Comparison of ENCODE assay signal across 11 mouse cellular contexts in genomic region chr5:50698084-50698483, GRCm38 (mm10).
DNase-seq lines count a peak whose midpoint lies in the region; ATAC-seq and TF ChIP-seq lines count a peak whose summit lies in the region.
"Had no signal": no experiment of that assay in that cellular context is flagged by ENCODE, and none has a peak within 500 bp of the region (broad histone marks: within the 10 kb centered on the region; RNA-seq: fewer than 3 reads in every experiment).

No protein-coding gene starts in this region.

- no peaks in the 10 kb centered on the region for H3K36me3 ChIP-seq in limb, embryonic 11.5 days (ENCODE audit: control insufficient read depth, insufficient read depth, low read length)
- no peaks in the 10 kb centered on the region for H3K36me3 ChIP-seq in limb, embryonic 10.5 days
- no peaks in the 10 kb centered on the region for H3K36me3 ChIP-seq in hindbrain, embryonic 16.5 days (ENCODE audit: control insufficient read depth, insufficient read depth, low read length)
- H3K36me3 ChIP-seq in neural tube, embryonic 13.5 days: no peaks in the 10 kb centered on the region
- H3K36me3 ChIP-seq: embryonic facial prominence, embryonic 13.5 days had no signal

- DNase-seq in limb, embryonic 11.5 days (ENCODE audit: low spot score): peak; percentile 28
- DNase-seq in limb, embryonic 10.5 days (ENCODE audit: low spot score): no peak
- peak; percentile 57 for DNase-seq in brain, embryonic 14.5 days (ENCODE audit: low read depth)
- DNase-seq in adrenal gland, postnatal 10 days: no peak
- no peak for DNase-seq in left cerebral cortex, adult 11 months (ENCODE audit: low spot score)
- DNase-seq in ovary, postnatal 10 days (ENCODE audit: low spot score): no peak
- DNase-seq: lung, postnatal 4 days; right cerebral cortex, postnatal 25 days had no signal

- H3K9me3 ChIP-seq in limb, embryonic 11.5 days (ENCODE audit: control insufficient read depth, low read length): no peaks in the 10 kb centered on the region
- no peaks in the 10 kb centered on the region for H3K9me3 ChIP-seq in limb, embryonic 10.5 days (replicated peaks)
- H3K9me3 ChIP-seq in hindbrain, embryonic 16.5 days (ENCODE audit: control insufficient read depth, low read length): no peaks in the 10 kb centered on the region
- no peaks in the 10 kb centered on the region for H3K9me3 ChIP-seq in neural tube, embryonic 13.5 days
- H3K9me3 ChIP-seq: embryonic facial prominence, embryonic 13.5 days had no signal

- H3K4me2 ChIP-seq in limb, embryonic 11.5 days (ENCODE audit: low read depth, severe bottlenecking): no peak overlapping the region
- H3K4me2 ChIP-seq in hindbrain, embryonic 16.5 days (ENCODE audit: low read length): no peak overlapping the region
- no peak overlapping the region for H3K4me2 ChIP-seq in neural tube, embryonic 13.5 days
- H3K4me2 ChIP-seq: embryonic facial prominence, embryonic 13.5 days had no signal

- TF ChIP-seq POLR2A in brain, embryonic 14.5 days (IDR thresholded peaks at IDR 0.05; ENCODE audit: borderline replicate concordance, extremely low read depth, insufficient read depth, insufficient read length, poor library complexity, severe bottlenecking): no peak

- no peak overlapping the region for H3K27ac ChIP-seq in limb, embryonic 11.5 days (replicated peaks; ENCODE audit: low read depth, low read length)
- H3K27ac ChIP-seq in limb, embryonic 10.5 days: no peak overlapping the region
- no peak overlapping the region for H3K27ac ChIP-seq in hindbrain, embryonic 16.5 days (ENCODE audit: low read depth, low read length)
- no peak overlapping the region for H3K27ac ChIP-seq in neural tube, embryonic 13.5 days (replicated peaks)
- H3K27ac ChIP-seq: embryonic facial prominence, embryonic 13.5 days had no signal

- WGBS in limb, embryonic 11.5 days: 17% methylated on average over 2 of the region's 2 CpGs
- WGBS in limb, embryonic 10.5 days: 14% methylated on average over 2 of the region's 2 CpGs
- 19% methylated on average over 2 of the region's 2 CpGs for WGBS in hindbrain, embryonic 16.5 days
- WGBS in neural tube, embryonic 13.5 days: 7% methylated on average over 2 of the region's 2 CpGs

- no peak overlapping the region for H3K4me3 ChIP-seq in limb, embryonic 11.5 days (ENCODE audit: low read depth, low read length)
- no peak overlapping the region for H3K4me3 ChIP-seq in limb, embryonic 10.5 days
- H3K4me3 ChIP-seq in hindbrain, embryonic 16.5 days (ENCODE audit: low read length): no peak overlapping the region
- H3K4me3 ChIP-seq in neural tube, embryonic 13.5 days: no peak overlapping the region
- H3K4me3 ChIP-seq: embryonic facial prominence, embryonic 13.5 days had no signal

- no peaks in the 10 kb centered on the region for H3K4me1 ChIP-seq in limb, embryonic 11.5 days (ENCODE audit: control insufficient read depth, insufficient read depth, low read length)
- H3K4me1 ChIP-seq in limb, embryonic 10.5 days: no peaks in the 10 kb centered on the region; the same call in 1 of the 2 replicates
- H3K4me1 ChIP-seq in hindbrain, embryonic 16.5 days (ENCODE audit: control insufficient read depth, insufficient read depth, low read depth, low read length): no peaks in the 10 kb centered on the region
- peaks cover 12% of the 10 kb centered on the region; the same call in 1 of the 2 replicates for H3K4me1 ChIP-seq in neural tube, embryonic 13.5 days (replicated peaks)
- H3K4me1 ChIP-seq: embryonic facial prominence, embryonic 13.5 days had no signal

- TF ChIP-seq CTCF in brain, embryonic 14.5 days (IDR thresholded peaks at IDR 0.05; ENCODE audit: borderline replicate concordance, extremely low read depth, insufficient read depth, insufficient read length): peak; percentile 41; the same call in 1 of the 2 replicates

- H3K9ac ChIP-seq in limb, embryonic 11.5 days (ENCODE audit: low read length): no peak overlapping the region
- H3K9ac ChIP-seq in hindbrain, embryonic 16.5 days (ENCODE audit: low read depth, low read length): no peak overlapping the region
- H3K9ac ChIP-seq in neural tube, embryonic 13.5 days: no peak overlapping the region
- H3K9ac ChIP-seq: embryonic facial prominence, embryonic 13.5 days had no signal

- no peaks in the 10 kb centered on the region for H3K27me3 ChIP-seq in limb, embryonic 11.5 days (ENCODE audit: control insufficient read depth, insufficient read depth, low read length)
- no peaks in the 10 kb centered on the region for H3K27me3 ChIP-seq in limb, embryonic 10.5 days (ENCODE audit: low read depth, poor library complexity, severe bottlenecking)
- no peaks in the 10 kb centered on the region for H3K27me3 ChIP-seq in hindbrain, embryonic 16.5 days (replicated peaks; ENCODE audit: control insufficient read depth, insufficient read depth, low read length)
- no peaks in the 10 kb centered on the region for H3K27me3 ChIP-seq in neural tube, embryonic 13.5 days
- H3K27me3 ChIP-seq: embryonic facial prominence, embryonic 13.5 days had no signal

- no peak for ATAC-seq in limb, embryonic 11.5 days (ENCODE audit: insufficient number of reproducible peaks, low FRiP score, low TSS enrichment, low read depth)
- peak; percentile 74 for ATAC-seq in hindbrain, embryonic 16.5 days
- peak; percentile 81 for ATAC-seq in neural tube, embryonic 13.5 days (ENCODE audit: low read depth)

Comparison
In these comparisons a context has a peak if more than half of its experiments do, and no peak if none do; other contexts are left out.
1. DNase-seq: peak in limb, embryonic 11.5 days (single experiment) and brain, embryonic 14.5 days (single experiment); none in limb, embryonic 10.5 days (single experiment), adrenal gland, postnatal 10 days (single experiment), left cerebral cortex, adult 11 months (single experiment) and ovary, postnatal 10 days (single experiment).